Mouse (Mus musculus) forebrain, embryonic 11.5 days (tissue): Measurements from ENCODE around the gene Prrt2. TPM values are rescaled to one million over a fixed set of nuclear protein-coding genes. Genes with fewer than 3 reads are reported as not detected.
A peak's percentile ranks its signal among the peaks of the same experiment; 100 is the strongest.

Experiments
- ATAC-seq: fragments of 200-750 bp; cut with Nextera tagmentation; replicated peaks from 2 replicates; pipeline ENCODE4 v1.8.0; 2017; ENCODE audit warnings: moderate TSS enrichment; ENCODE audit not compliant: low FRiP score
- DNase-seq: peaks from one replicate; pipeline ENCODE4 v3.0.0-alpha.2; 2017; ENCODE audit warnings: low spot score
- H3K27ac ChIP-seq: fragments of 300-500 bp; sonication (generic); 2 replicates; pipeline ENCODE4 v1.5.1; 2014; ENCODE audit warnings: low read depth, low read length
- H3K27me3 ChIP-seq: fragments of 300-500 bp; sonication (generic); 2 replicates; pipeline ENCODE4 v1.6.1; 2014; ENCODE audit warnings: mild to moderate bottlenecking, low read length, mixed read lengths; ENCODE audit not compliant: control insufficient read depth, insufficient read depth
- H3K36me3 ChIP-seq: fragments of 300-500 bp; sonication (generic); 2 replicates; pipeline ENCODE4 v1.6.1; 2014; ENCODE audit warnings: mild to moderate bottlenecking, low read length, moderate library complexity, mixed read lengths; ENCODE audit not compliant: control insufficient read depth, insufficient read depth
- H3K4me1 ChIP-seq: fragments of 300-500 bp; sonication (generic); replicated peaks from 2 replicates; pipeline ENCODE4 v1.6.1; 2014; ENCODE audit warnings: low read length, mixed read lengths; ENCODE audit not compliant: control insufficient read depth, insufficient read depth
- H3K4me2 ChIP-seq: fragments of 300-500 bp; sonication (generic); 2 replicates; pipeline ENCODE4 v1.6.1; 2014; ENCODE audit warnings: low read depth, mild to moderate bottlenecking, low read length, moderate library complexity, mixed read lengths; ENCODE audit not compliant: severe bottlenecking
- H3K4me3 ChIP-seq: fragments of 300-500 bp; sonication (generic); 2 replicates; pipeline ENCODE4 v1.5.1; 2014; ENCODE audit warnings: low read depth, low read length
- H3K9ac ChIP-seq: fragments of 300-500 bp; sonication (generic); 2 replicates; pipeline ENCODE4 v1.6.1; 2014; ENCODE audit warnings: low read length
- H3K9me3 ChIP-seq: fragments of 300-500 bp; sonication (generic); 2 replicates; pipeline ENCODE4 v1.6.1; 2016; ENCODE audit warnings: low read length, mixed read lengths; ENCODE audit not compliant: control insufficient read depth
- WGBS: fragments of 180-500 bp; shearing (Covaris S2); extraction: QIAGEN DNeasy Blood & Tissue Kit; methylation state at CpG from one replicate; pipeline ENCODE4 v1.1.7; 2014; 5-methylcytosine and 5-hydroxymethylcytosine counted together
- microRNA-seq: library from miRNA; unstranded; fragments of <30 nt; microRNA quantifications from one replicate; pipeline ENCODE4, GENCODE M21; 2016; ENCODE audit not compliant: insufficient number of aligned reads
- polyA plus RNA-seq: library from polyadenylated mRNA; unstranded; fragments of >200 nt; fragmentation: Nextera tagmentation; extraction: Ambion mirVana; gene quantifications from 2 replicates; pipeline ENCODE4 v1.2.1, GENCODE M21; 2014

The Prrt2 gene
- polyA plus RNA-seq, 1 experiment from 2014 or later: 10.3 TPM

- WGBS: 28% methylated on average over 14 of the region's 14 CpGs
Observed at GRCm38 (mm10) chr7:126976878-126977459, 44.0 kb downstream of the Prrt2 start.

DNA sequence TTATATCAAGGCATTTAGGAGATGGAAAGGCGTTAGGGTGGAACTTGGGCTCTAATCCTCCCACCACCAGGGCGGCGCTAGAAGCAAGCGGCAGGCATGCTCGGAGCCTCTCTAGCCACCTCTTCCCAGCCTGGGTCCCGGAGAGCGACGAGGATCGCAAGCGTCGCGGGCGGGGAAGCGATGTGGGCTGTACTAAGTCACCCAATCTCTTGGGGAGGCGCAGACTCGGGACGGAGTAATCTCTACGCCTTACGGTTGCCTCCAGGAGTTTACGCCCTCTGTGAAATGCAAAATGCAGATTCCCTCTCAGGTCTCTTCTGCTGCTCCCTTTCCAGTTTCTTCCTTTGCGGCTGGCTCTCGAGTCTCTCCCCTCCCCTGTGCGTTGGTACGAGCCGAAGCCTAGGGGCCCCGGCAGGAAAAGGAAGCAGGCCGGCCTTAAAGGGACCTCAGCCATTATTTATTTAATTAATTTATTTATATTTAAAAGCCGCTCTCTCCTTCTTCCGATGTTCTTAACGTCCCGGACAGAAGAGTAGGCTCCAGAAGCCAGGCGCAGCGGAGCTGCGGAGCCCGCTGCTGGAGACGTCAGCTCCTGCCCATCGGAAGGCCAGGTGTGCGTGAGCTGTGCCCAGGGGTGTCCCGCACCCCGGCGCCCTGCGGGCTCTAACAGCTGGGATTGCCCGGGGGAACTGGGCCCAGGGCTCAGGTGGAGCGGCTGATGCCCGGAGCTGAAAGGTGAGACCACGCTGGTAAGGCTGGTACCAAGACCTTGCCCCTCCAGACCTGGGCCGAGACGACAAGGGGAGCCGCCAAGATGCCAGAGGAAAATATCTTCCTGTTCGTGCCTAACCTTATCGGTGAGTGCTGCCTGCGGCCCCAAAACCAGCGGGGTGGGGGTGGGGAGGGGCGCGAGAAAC is 44.8 kb downstream of the Prrt2 start, which contains the start of gene Cdiptos:
TSS of gene Cdiptos (minus strand) at position 149 of the 917 bp plus-strand sequence.
- peak within 1 kb of the TSS; percentile 90 for H3K9ac ChIP-seq
- H3K4me1 ChIP-seq: peaks cover 6% of the 10 kb centered on the region; the same call in 1 of the 2 replicates
- no peaks in the 10 kb centered on the region; the same call in 1 of the 2 replicates for H3K36me3 ChIP-seq
- WGBS: under 1% methylated on average over 55 of the region's 55 CpGs
- peak within 1 kb of the TSS; percentile 86 for H3K27ac ChIP-seq
- peak within 1 kb of the TSS; percentile 98 for H3K4me3 ChIP-seq
- ATAC-seq: peak; percentile 95
- H3K4me2 ChIP-seq: peak within 1 kb of the TSS; percentile 84
- DNase-seq: peak; percentile 99
- no peaks in the 10 kb centered on the region for H3K27me3 ChIP-seq
- no peaks in the 10 kb centered on the region for H3K9me3 ChIP-seq

More at GRCm38 (mm10) chr7:126976878-126977459, 44.0 kb downstream of the Prrt2 start:
- Histone ChIP-seq H3K27me3 (no peaks in the 10 kb centered on the region), H3K27ac (no peak overlapping the region), H3K9ac (peak overlapping the region; percentile 90), H3K9me3 (no peaks in the 10 kb centered on the region), H3K36me3 (no peaks in the 10 kb centered on the region; the same call in 1 of the 2 replicates), H3K4me1 (peaks cover 6% of the 10 kb centered on the region; the same call in 1 of the 2 replicates), H3K4me2 (peak overlapping the region; percentile 84), H3K4me3 (peak overlapping the region; percentile 98)
- ATAC-seq (no peak), DNase-seq (no peak)

GRCm38 (mm10) chr7:126975893-126975949 is 45.3 kb downstream of the Prrt2 start, which contains the start of gene Cdipt:
TSS of gene Cdipt (plus strand) at chr7:126975914.
- DNase-seq: no peak
- 11% methylated on average over 1 of the region's 1 CpGs for WGBS
- Histone ChIP-seq H3K9me3 (no peaks in the 10 kb centered on the region), H3K4me3 (peak within 1 kb of the TSS; percentile 98), H3K4me2 (peak within 1 kb of the TSS; percentile 84), H3K9ac (peak within 1 kb of the TSS; percentile 90), H3K36me3 (no peaks in the 10 kb centered on the region; the same call in 1 of the 2 replicates), H3K27ac (peak within 1 kb of the TSS; percentile 86), H3K4me1 (peaks cover 6% of the 10 kb centered on the region; the same call in 1 of the 2 replicates), H3K27me3 (no peaks in the 10 kb centered on the region)
- ATAC-seq: no peak

DNA sequence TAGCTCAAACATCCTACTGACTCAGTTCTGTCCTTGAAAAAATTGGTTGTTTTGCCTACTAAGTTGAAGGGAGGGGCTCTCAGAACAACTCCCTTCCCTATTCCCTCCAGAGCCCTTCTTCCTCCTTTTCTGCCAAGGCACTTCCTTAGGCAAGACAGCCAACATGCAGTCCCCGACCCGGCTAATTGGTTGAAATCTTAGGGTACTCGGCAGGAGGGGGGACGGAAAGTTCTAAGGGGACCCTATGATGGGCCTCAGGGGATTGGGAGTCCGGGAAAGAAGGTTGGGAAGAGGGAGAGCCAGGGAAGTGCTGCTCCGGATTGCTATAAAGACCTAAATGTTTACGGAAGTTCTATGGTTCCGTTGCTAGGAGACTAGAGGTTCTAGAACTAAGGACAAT is 45.5 kb downstream of the Prrt2 start:
- 12% methylated on average over 8 of the region's 8 CpGs for WGBS
- DNase-seq: no peak
- Histone ChIP-seq H3K4me2 (peak overlapping the region; percentile 84), H3K4me3 (peak overlapping the region; percentile 98; the same call in 1 of the 2 replicates), H3K9ac (peak overlapping the region; percentile 41), H3K27ac (no peak overlapping the region), H3K36me3 (no peaks in the 10 kb centered on the region; the same call in 1 of the 2 replicates), H3K27me3 (no peaks in the 10 kb centered on the region), H3K9me3 (no peaks in the 10 kb centered on the region), H3K4me1 (peaks cover 6% of the 10 kb centered on the region; the same call in 1 of the 2 replicates)
- peak; percentile 25; the same call in 1 of the 2 replicates for ATAC-seq

Small RNA genes lying within 50 kb of the gene (microRNA-seq; reads per million reads assigned to microRNA genes)
- gene Gm44343: not detected

Other genes with a start within 250 kb of the Prrt2 start
- 63.9 and 80.5 TPM in 2 replicates for gene Ypel3, start 244.3 kb downstream of the Prrt2 start, polyA plus RNA-seq
- 0.28 and 0.61 TPM in 2 replicates for gene Tbx6, start 239.7 kb downstream of the Prrt2 start, polyA plus RNA-seq
- gene Ppp4c, start 228.7 kb downstream of the Prrt2 start, polyA plus RNA-seq: 348 and 392 TPM in 2 replicates
- gene Fam57b, start 223.5 kb downstream of the Prrt2 start, polyA plus RNA-seq: 10.2 and 10.6 TPM in 2 replicates
- gene 4930451I11Rik, start 189.6 kb downstream of the Prrt2 start, polyA plus RNA-seq: not detected in 2 replicates
- gene Doc2a, start 173.8 kb downstream of the Prrt2 start, polyA plus RNA-seq: 9.3 and 11.2 TPM in 2 replicates
- 29.9 and 38.8 TPM in 2 replicates for gene Hirip3, start 159.2 kb downstream of the Prrt2 start, polyA plus RNA-seq
- 117 and 118 TPM in 2 replicates for gene Ino80e, start 158.8 kb downstream of the Prrt2 start, polyA plus RNA-seq
- 43.4 and 44.8 TPM in 2 replicates for gene Taok2, start 136.5 kb downstream of the Prrt2 start, polyA plus RNA-seq
- 21.3 and 24.4 TPM in 2 replicates for gene Tmem219, start 98.3 kb downstream of the Prrt2 start, polyA plus RNA-seq
- gene Kctd13, start 92.3 kb downstream of the Prrt2 start, polyA plus RNA-seq: 26.5 and 28.8 TPM in 2 replicates
- 0.25 and 0.40 TPM in 2 replicates for gene Asphd1, start 71.6 kb downstream of the Prrt2 start, polyA plus RNA-seq
- gene Sez6l2, start 70.6 kb downstream of the Prrt2 start, polyA plus RNA-seq: 6.3 and 6.7 TPM in 2 replicates
- 68.0 and 78.7 TPM in 2 replicates for gene Cdipt, start 45.3 kb downstream of the Prrt2 start, polyA plus RNA-seq
- 0.88 and 1.4 TPM in 2 replicates for gene Cdiptos, start 45.1 kb downstream of the Prrt2 start, polyA plus RNA-seq
- gene Mvp, start 6.6 kb downstream of the Prrt2 start, polyA plus RNA-seq: 3.9 and 4.4 TPM in 2 replicates
- gene Pagr1b, start 4.7 kb downstream of the Prrt2 start, polyA plus RNA-seq: not detected in 2 replicates
- gene Pagr1a, start 3.9 kb downstream of the Prrt2 start, polyA plus RNA-seq: 60.5 and 72.4 TPM in 2 replicates
- 60.9 and 64.7 TPM in 2 replicates for gene Gm42742, start 114 bp downstream of the Prrt2 start, polyA plus RNA-seq
- 106 and 132 TPM in 2 replicates for gene Maz, start 5.8 kb upstream of the Prrt2 start, polyA plus RNA-seq
- 207 and 208 TPM in 2 replicates for gene Kif22, start 21.3 kb upstream of the Prrt2 start, polyA plus RNA-seq
- gene Zg16, start 66.1 kb upstream of the Prrt2 start, polyA plus RNA-seq: not detected in 2 replicates
- 0.47 and 0.85 TPM in 2 replicates for gene AI467606, start 70.1 kb upstream of the Prrt2 start, polyA plus RNA-seq
- gene Qprt, start 101.0 kb upstream of the Prrt2 start, polyA plus RNA-seq: 5.4 and 5.5 TPM in 2 replicates
- 0.11 and 0.12 TPM in 2 replicates for gene Spn, start 116.6 kb upstream of the Prrt2 start, polyA plus RNA-seq
- 96.5 and 104 TPM in 2 replicates for gene Cd2bp2, start 174.8 kb upstream of the Prrt2 start, polyA plus RNA-seq
- 31.7 and 36.5 TPM in 2 replicates for gene Tbc1d10b, start 187.3 kb upstream of the Prrt2 start, polyA plus RNA-seq
- 11.2 and 11.3 TPM in 2 replicates for gene Mylpf, start 187.7 kb upstream of the Prrt2 start, polyA plus RNA-seq
- 41.8 and 43.3 TPM in 2 replicates for gene Zfp553, start 211.8 kb upstream of the Prrt2 start, polyA plus RNA-seq
- gene Sept1, start 211.9 kb upstream of the Prrt2 start, polyA plus RNA-seq: 32.8 and 36.6 TPM in 2 replicates
- 53.8 and 62.5 TPM in 2 replicates for gene Zfp771, start 223.1 kb upstream of the Prrt2 start, polyA plus RNA-seq
- gene Dctpp1, start 239.5 kb upstream of the Prrt2 start, polyA plus RNA-seq: 265 and 279 TPM in 2 replicates